Mouse (Mus musculus) megakaryocyte, embryonic 14.5 days (primary cell): ENCODE measurements around the gene Mpp2. TPM values are rescaled to one million over a fixed set of nuclear protein-coding genes. Genes with fewer than 3 reads are reported as not detected.

ENCODE experiments used
- H3K27me3 ChIP-seq: replicated peaks from 2 replicates; pipeline ENCODE3; 2012; ENCODE audit warnings: inconsistent platforms
- H3K36me3 ChIP-seq: replicated peaks from 2 replicates; pipeline ENCODE3; 2012; ENCODE audit warnings: low read length, inconsistent platforms, mixed read lengths
- H3K4me1 ChIP-seq: 2 replicates; pipeline ENCODE4 v1.6.1; 2012; ENCODE audit warnings: inconsistent platforms
- H3K4me3 ChIP-seq: replicated peaks from 2 replicates; pipeline ENCODE3; 2012; ENCODE audit warnings: moderate library complexity, mild to moderate bottlenecking, inconsistent platforms
- H3K9me3 ChIP-seq: 2 replicates; pipeline ENCODE4 v1.6.1; 2012; ENCODE audit warnings: inconsistent platforms
- FLI1 ChIP-seq: IDR thresholded peaks from 2 replicates; pipeline ENCODE4 v1.6.1; 2012; ENCODE audit warnings: low read length, inconsistent platforms, mixed read lengths
- GATA1 ChIP-seq: IDR thresholded peaks from 3 replicates; pipeline ENCODE4 v1.6.1; 2012; ENCODE audit warnings: mixed read lengths, low read length, inconsistent platforms, borderline replicate concordance
- polyA plus RNA-seq: library from polyadenylated mRNA; stranded (reverse); fragments of >175 nt; gene quantifications from 2 replicates; pipeline ENCODE4 v1.2.3, GENCODE M21; 2012; ENCODE audit warnings: low replicate concordance; ENCODE audit not compliant: insufficient read depth

Mpp2 gene
- polyA plus RNA-seq, 1 experiment: 7.0 TPM

DNA sequence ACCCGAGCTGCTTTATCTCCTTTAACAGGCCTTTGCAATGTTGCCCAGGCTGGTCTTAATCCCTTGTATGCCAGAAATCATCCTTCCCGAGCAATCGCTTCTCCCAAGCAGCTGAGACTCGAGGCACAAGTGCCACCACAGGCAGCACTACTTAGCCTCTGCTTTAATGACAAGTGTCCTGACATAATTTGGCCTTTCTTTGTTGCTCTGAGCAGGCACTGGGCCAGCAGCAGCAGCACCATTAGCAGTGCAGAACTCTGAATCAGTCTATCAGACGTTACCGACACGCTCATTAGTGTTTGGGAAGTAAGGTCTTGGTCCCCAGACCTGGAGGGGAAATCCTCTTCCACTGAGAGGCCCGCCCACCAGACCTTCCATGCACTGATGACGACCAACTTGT, 68.6 kb downstream of the Mpp2 start:
- H3K27me3 ChIP-seq: peaks cover 81% of the 10 kb centered on the region
- H3K9me3 ChIP-seq: peaks cover 5% of the 10 kb centered on the region; the same call in 1 of the 2 replicates
- TF ChIP-seq FLI1: no peak
- TF ChIP-seq GATA1: no peak
- no peak overlapping the region for H3K4me3 ChIP-seq
- no peaks in the 10 kb centered on the region for H3K36me3 ChIP-seq
- H3K4me1 ChIP-seq: no peaks in the 10 kb centered on the region

DNA sequence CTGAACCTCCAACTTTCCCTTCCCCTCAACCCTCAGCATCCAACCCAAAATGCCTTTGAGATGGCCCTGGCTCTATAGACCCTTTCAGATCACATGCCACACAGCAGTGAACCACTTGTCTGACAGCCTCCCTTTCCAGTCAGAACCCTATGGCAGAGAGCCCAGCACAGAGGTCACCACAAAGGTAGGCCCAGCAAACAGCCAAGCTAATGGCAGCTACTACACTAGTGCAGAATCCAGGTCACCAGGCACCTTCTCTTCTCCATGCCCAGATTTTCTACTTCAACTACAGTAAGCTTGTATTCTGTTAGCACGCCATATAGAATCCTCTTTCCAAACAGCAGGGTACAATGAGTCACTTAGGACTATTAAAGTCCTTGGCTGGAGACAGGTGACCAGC, 72.2 kb downstream of the Mpp2 start:
- no peak overlapping the region for H3K4me3 ChIP-seq
- H3K36me3 ChIP-seq: no peaks in the 10 kb centered on the region
- peaks cover 75% of the 10 kb centered on the region for H3K27me3 ChIP-seq
- H3K9me3 ChIP-seq: peaks cover 5% of the 10 kb centered on the region; the same call in 1 of the 2 replicates
- TF ChIP-seq GATA1 (no peak), FLI1 (no peak)
- no peaks in the 10 kb centered on the region for H3K4me1 ChIP-seq

DNA sequence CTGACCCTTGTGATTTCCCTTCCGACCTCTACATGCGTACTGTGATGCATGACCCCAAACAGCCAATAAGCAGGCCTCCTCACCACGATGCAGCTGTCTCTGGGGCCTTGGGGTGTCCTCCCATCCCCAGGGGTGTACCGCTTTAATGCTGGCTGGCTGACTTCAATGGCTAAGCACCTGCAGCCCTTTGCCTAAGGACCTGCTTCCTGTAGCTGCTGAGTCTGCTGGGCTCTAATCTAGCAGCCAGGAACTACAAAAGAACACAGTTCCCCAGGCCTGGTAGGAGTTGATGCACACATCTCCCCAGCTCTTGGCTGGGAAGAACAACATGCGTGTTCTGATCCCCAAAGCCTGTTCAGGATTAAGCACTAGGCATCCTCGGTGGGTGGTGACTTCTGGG, 72.8 kb downstream of the Mpp2 start:
- no peaks in the 10 kb centered on the region for H3K36me3 ChIP-seq
- H3K27me3 ChIP-seq: peaks cover 75% of the 10 kb centered on the region
- H3K4me3 ChIP-seq: no peak overlapping the region
- no peak for TF ChIP-seq FLI1
- no peak for TF ChIP-seq GATA1
- peaks cover 5% of the 10 kb centered on the region; the same call in 1 of the 2 replicates for H3K9me3 ChIP-seq
- H3K4me1 ChIP-seq: no peaks in the 10 kb centered on the region

DNA sequence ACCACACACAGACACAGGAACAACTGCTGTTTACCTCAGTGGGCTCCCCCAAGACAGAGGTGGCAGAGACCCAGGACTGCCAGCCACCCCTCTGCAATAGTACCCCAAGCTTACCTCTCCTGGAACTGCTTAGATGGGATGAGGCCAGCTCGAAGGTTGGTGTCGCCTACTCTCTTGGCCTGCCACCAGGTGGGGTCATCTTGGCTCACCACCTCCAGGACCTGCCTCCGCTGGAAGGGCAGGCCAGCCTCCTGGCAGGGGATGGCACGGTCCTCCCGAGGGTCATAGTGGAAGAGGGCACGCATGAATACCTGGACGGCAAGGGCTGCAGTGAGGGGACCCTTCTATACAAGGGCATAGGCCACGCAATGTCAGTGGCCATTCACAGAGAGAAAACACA, 75.1 kb downstream of the Mpp2 start:
- no peak for TF ChIP-seq GATA1
- no peak for TF ChIP-seq FLI1
- Histone ChIP-seq H3K4me3 (no peak overlapping the region), H3K27me3 (peaks cover 76% of the 10 kb centered on the region)

DNA sequence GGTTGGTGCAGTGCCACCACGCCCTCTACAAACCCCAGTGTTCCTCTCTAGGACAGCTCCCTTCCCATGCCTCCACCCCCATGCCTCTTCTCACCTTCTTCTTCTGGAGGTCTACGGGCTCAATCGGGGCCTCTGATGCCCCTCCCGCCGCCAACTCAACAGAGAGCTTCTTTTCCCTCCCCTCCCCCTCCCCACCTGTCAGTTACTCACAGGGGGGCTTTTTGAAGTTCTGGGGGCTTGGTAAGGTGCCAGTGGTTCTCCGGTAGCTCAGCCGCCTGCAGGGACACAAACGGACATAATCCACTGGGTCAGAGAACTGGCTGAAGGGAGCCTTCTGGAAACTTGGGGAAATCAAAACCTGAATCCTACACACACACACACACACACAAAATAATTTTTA, 76.8 kb downstream of the Mpp2 start:
- peaks cover 77% of the 10 kb centered on the region for H3K27me3 ChIP-seq
- no peaks in the 10 kb centered on the region for H3K4me1 ChIP-seq
- TF ChIP-seq GATA1 (no peak), FLI1 (no peak)

More for the DNA sequence above, 75.1 kb downstream of the Mpp2 start:
- Histone ChIP-seq H3K4me1 (no peaks in the 10 kb centered on the region), H3K9me3 (peaks cover 5% of the 10 kb centered on the region; the same call in 1 of the 2 replicates), H3K36me3 (no peaks in the 10 kb centered on the region)

DNA sequence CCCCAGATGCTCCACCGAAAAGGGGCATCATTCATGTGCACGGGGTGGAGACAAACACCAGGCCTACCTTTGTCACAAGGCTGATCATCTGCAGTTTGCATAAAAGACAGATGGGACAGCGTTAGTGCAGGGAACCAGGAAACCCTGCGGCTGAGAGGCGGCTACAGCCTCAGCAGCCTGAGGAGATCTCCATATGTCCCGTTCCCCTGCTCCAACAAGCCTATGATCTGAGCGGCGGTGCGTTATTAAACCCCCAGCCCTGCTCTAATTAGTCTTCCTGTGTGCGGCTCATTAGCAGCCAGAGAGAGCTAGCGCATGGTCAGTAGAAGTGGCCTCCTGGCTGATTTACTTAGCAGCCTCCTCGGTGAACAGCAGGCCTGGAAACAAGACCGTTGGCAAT, 78.2 kb downstream of the Mpp2 start:
- Histone ChIP-seq H3K27me3 (peaks cover 72% of the 10 kb centered on the region), H3K36me3 (no peaks in the 10 kb centered on the region), H3K4me3 (no peak overlapping the region), H3K4me1 (no peaks in the 10 kb centered on the region), H3K9me3 (no peaks in the 10 kb centered on the region)
- 0 out of 2 replicates have a peak, but pooled peaks have one; percentile 8 for TF ChIP-seq FLI1
- TF ChIP-seq GATA1: no peak

More for the DNA sequence above, 76.8 kb downstream of the Mpp2 start:
- no peaks in the 10 kb centered on the region for H3K9me3 ChIP-seq
- H3K4me3 ChIP-seq: no peak overlapping the region
- no peaks in the 10 kb centered on the region for H3K36me3 ChIP-seq

DNA sequence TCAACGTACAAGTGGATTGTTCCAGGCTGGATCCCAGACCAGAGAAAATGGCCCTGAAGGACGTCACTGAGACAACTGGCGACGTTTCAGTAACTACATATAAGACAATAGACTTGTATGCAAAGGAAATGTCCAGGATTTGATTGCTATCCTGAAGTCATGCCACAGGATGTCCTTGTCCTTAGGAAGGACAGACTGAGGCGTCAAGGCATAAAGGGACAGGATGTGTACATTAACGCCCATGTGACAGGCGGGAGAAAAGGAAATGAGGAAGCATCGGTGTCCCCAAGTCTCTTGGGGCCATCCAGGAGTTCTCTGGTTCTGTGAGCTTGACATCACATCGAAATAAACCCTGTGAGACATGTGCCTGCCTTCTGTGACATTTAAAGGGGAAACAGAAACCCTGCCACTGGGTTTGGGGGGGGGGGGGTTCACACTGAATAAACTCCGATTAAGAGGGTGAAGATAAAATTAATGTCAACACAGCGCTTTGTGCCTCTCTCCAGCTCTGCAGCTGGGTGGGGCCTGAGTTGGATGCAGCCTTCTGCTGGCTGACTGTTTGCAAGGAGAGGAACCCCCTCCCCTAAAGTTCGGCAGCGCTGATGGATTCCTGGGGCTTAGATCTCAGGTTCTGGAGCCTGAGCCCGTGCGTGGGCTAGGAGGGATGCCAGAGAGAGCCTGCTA, 79.2 kb downstream of the Mpp2 start:
- peaks cover 6% of the 10 kb centered on the region for H3K9me3 ChIP-seq
- no peaks in the 10 kb centered on the region for H3K36me3 ChIP-seq
- H3K4me3 ChIP-seq: no peak overlapping the region
- H3K27me3 ChIP-seq: peaks cover 67% of the 10 kb centered on the region
- no peaks in the 10 kb centered on the region for H3K4me1 ChIP-seq
- no peak for TF ChIP-seq FLI1
- TF ChIP-seq GATA1: no peak

DNA sequence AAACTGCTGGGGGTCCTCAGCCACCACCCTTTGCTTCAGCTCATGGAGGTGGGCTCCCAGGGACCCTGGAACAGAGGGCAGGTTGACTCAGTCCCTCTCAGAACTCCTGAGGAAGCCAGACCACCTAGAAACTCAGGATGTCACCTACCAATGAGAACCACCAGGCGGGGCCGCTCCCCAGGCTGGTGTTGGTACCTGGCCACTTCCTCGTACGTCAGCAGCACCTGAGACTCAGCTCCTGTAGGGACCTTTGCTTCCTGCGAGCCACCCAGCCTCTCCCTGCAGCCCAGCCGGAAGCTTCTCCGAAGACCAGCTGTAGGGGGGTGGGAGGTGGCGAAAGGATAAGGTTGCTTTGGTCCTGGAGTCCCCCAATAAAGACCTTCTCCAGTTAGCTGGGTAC, 79.9 kb downstream of the Mpp2 start:
- Histone ChIP-seq H3K36me3 (no peaks in the 10 kb centered on the region), H3K4me3 (no peak overlapping the region), H3K4me1 (no peaks in the 10 kb centered on the region), H3K27me3 (peaks cover 61% of the 10 kb centered on the region), H3K9me3 (peaks cover 6% of the 10 kb centered on the region)
- TF ChIP-seq FLI1: no peak
- TF ChIP-seq GATA1: no peak

Other genes with a start within 250 kb of the Mpp2 start
- gene Meox1, start 194.1 kb downstream of the Mpp2 start, polyA plus RNA-seq: not detected in 2 replicates
- not detected in 2 replicates for gene Sost, start 121.5 kb downstream of the Mpp2 start, polyA plus RNA-seq
- gene Cfap97d1, start 104.2 kb downstream of the Mpp2 start, polyA plus RNA-seq: not detected in 2 replicates
- 47.3 and 165 TPM in 2 replicates for gene Dusp3, start 101.5 kb downstream of the Mpp2 start, polyA plus RNA-seq
- gene Mpp3, start 60.1 kb downstream of the Mpp2 start, polyA plus RNA-seq: not detected in 2 replicates
- not detected in 2 replicates for gene Cd300lg, start 47.0 kb downstream of the Mpp2 start, polyA plus RNA-seq
- gene Ppy, start 12.8 kb upstream of the Mpp2 start, polyA plus RNA-seq: 2.3 TPM in 1 of 2 replicates, not detected in the other
- gene Pyy, start 19.3 kb upstream of the Mpp2 start, polyA plus RNA-seq: not detected in 2 replicates
- not detected in 2 replicates for gene Nags, start 57.0 kb upstream of the Mpp2 start, polyA plus RNA-seq
- 13.5 TPM in 1 of 2 replicates, not detected in the other for gene Tmem101, start 67.9 kb upstream of the Mpp2 start, polyA plus RNA-seq
- 36.7 and 120 TPM in 2 replicates for gene Lsm12, start 96.8 kb upstream of the Mpp2 start, polyA plus RNA-seq
- 32.9 and 73.3 TPM in 2 replicates for gene G6pc3, start 101.1 kb upstream of the Mpp2 start, polyA plus RNA-seq
- 384 and 644 TPM in 2 replicates for gene Hdac5, start 141.7 kb upstream of the Mpp2 start, polyA plus RNA-seq
- 2.6 and 4.2 TPM in 2 replicates for gene BC030867, start 160.4 kb upstream of the Mpp2 start, polyA plus RNA-seq
- gene Asb16, start 180.2 kb upstream of the Mpp2 start, polyA plus RNA-seq: not detected in 2 replicates
- 46.7 and 48.3 TPM in 2 replicates for gene Tmub2, start 196.4 kb upstream of the Mpp2 start, polyA plus RNA-seq
- gene Atxn7l3, start 208.1 kb upstream of the Mpp2 start, polyA plus RNA-seq: 64.8 and 80.0 TPM in 2 replicates
- 46.9 and 85.8 TPM in 2 replicates for gene Ubtf, start 231.2 kb upstream of the Mpp2 start, polyA plus RNA-seq